Mouse (Mus musculus): ENCODE results near the gene Cnot6l. TPM values are rescaled to one million over a fixed set of nuclear protein-coding genes. Genes with fewer than 3 reads are reported as not detected.

Cnot6l gene
- polyA plus RNA-seq, 1 experiment from 2014 or later = 11.5 TPM

GRCm38 (mm10) chr5:96041507-96042104, 122.4 kb downstream of the Cnot6l start:
- WGBS = 35% methylated on average over 7 of the region's 7 CpGs

DNA sequence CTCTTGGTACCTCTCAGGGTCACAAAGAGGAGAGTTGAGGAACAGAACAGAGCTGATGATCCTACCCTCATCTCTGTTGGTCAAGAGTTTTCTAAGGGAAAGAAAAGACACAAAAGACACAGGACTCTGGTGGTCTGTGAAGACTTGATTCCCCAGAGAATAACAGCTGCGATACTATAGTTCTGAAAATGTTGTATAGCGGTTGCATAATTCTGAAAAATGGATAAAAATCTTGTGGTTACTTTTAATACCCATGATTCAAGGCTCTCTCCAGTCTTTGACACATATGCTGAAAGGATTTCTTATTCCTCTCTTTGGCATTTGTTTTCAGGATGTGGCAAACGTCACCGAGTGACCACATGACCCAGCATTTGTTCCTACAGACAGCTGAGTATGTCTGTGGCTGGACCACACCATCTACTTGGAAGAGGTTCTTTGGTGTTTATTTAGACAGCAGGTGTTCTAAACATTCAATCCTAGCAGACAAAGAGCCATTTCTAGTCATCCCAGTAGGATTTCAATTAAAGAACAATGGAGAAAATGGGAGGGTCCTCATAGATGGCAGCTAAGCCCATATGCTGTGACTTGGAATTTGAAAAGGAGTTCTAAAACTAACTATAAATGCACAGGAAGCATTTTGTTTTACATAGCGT, 124.7 kb downstream of the Cnot6l start:
- no peak overlapping the region for H3K27ac ChIP-seq (replicated peaks)
- WGBS = 73% methylated on average over 5 of the region's 5 CpGs
- H3K9me3 ChIP-seq = no peaks in the 10 kb centered on the region
- H3K4me3 ChIP-seq = no peak overlapping the region
- H3K4me2 ChIP-seq = no peak overlapping the region
- H3K4me1 ChIP-seq = peaks cover 22% of the 10 kb centered on the region
- H3K9ac ChIP-seq = no peak overlapping the region
- H3K36me3 ChIP-seq = no peaks in the 10 kb centered on the region
- no peak for ATAC-seq (ENCODE audit: extremely low read depth, insufficient number of reproducible peaks, low FRiP score, low TSS enrichment)
- H3K27me3 ChIP-seq (replicated peaks) = no peaks in the 10 kb centered on the region

More at GRCm38 (mm10) chr5:96041507-96042104, 122.4 kb downstream of the Cnot6l start:
- Histone ChIP-seq H3K9ac (no peak overlapping the region), H3K9me3 (no peaks in the 10 kb centered on the region), H3K4me2 (no peak overlapping the region), H3K27me3 (replicated peaks) (no peaks in the 10 kb centered on the region), H3K36me3 (no peaks in the 10 kb centered on the region), H3K27ac (replicated peaks) (no peak overlapping the region), H3K4me3 (no peak overlapping the region), H3K4me1 (peaks cover 22% of the 10 kb centered on the region)
- no peak for ATAC-seq (ENCODE audit: extremely low read depth, insufficient number of reproducible peaks, low FRiP score, low TSS enrichment)

DNA sequence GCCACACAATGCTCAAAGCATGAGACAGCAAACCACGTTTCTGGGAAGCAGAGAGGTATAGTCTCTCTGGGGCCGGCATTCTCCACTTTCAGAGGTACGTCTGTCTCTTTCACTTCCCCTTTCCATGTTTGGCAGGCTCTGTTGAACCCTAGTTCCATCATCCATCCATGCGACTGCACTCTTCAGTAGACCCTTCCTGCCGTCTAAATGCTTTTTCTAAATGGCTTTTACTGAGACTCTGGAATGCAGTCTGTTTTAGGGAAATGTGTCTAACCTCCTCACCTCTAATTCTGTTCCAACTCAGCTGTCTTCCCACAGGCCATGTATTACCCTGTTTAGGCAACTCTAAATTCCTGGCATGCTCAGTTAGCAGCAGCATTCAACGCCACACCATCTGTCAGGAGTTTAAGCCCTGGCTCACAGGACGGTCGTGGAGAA, 126.3 kb downstream of the Cnot6l start:
- WGBS = 32% methylated on average over 8 of the region's 8 CpGs
- no peaks in the 10 kb centered on the region for H3K36me3 ChIP-seq
- no peak for ATAC-seq (ENCODE audit: extremely low read depth, insufficient number of reproducible peaks, low FRiP score, low TSS enrichment)

DNA sequence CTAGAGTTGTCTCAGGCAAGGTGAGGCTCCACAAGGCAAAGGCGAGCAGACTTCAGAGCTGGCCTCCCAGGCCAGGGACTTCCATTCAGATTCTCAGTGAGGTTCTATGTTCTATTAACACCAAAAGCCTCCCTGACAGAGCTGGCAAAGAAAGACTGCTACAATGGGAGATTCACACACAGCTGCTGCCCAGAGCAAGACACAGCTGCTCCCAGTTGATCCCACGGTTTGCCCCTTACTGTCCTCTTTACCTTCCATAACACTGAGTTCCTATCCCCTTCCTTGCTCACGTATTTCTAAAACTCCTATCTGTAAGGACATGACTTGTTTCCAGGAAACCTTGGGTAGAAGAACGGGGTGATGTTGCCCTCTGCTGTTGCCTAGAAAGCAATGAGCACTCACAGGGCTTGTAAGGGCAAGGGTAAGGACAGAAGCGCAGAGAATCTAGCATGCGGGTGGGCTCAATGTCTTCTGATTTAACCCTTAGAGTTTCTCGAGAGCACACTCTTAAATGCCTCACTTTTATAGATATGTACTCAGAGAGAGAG, 127.8 kb downstream of the Cnot6l start:
- Histone ChIP-seq H3K9ac (no peak overlapping the region), H3K4me3 (no peak overlapping the region), H3K4me1 (peaks cover 9% of the 10 kb centered on the region; the same call in 1 of the 2 replicates), H3K27me3 (replicated peaks) (no peaks in the 10 kb centered on the region), H3K27ac (replicated peaks) (no peak overlapping the region), H3K9me3 (no peaks in the 10 kb centered on the region), H3K36me3 (no peaks in the 10 kb centered on the region), H3K4me2 (no peak overlapping the region)
- ATAC-seq (ENCODE audit: extremely low read depth, insufficient number of reproducible peaks, low FRiP score, low TSS enrichment) = no peak
- 48% methylated on average over 7 of the region's 7 CpGs for WGBS

More for the DNA sequence above, 126.3 kb downstream of the Cnot6l start:
- no peaks in the 10 kb centered on the region for H3K27me3 ChIP-seq (replicated peaks)
- peaks cover 16% of the 10 kb centered on the region for H3K4me1 ChIP-seq
- H3K9ac ChIP-seq = no peak overlapping the region
- no peak overlapping the region for H3K4me2 ChIP-seq
- H3K9me3 ChIP-seq = no peaks in the 10 kb centered on the region
- H3K27ac ChIP-seq (replicated peaks) = no peak overlapping the region
- no peak overlapping the region for H3K4me3 ChIP-seq

GRCm38 (mm10) chr5:96034101-96034500, 129.9 kb downstream of the Cnot6l start:
- WGBS = 39% methylated on average over 1 of the region's 1 CpGs

GRCm38 (mm10) chr5:96029821-96030220, 134.2 kb downstream of the Cnot6l start:
- H3K4me1 ChIP-seq = no peaks in the 10 kb centered on the region
- H3K27ac ChIP-seq (replicated peaks) = no peak overlapping the region
- no peak overlapping the region for H3K9ac ChIP-seq
- no peaks in the 10 kb centered on the region for H3K36me3 ChIP-seq
- H3K9me3 ChIP-seq = no peaks in the 10 kb centered on the region; the same call in 1 of the 2 replicates
- H3K4me3 ChIP-seq = no peak overlapping the region
- no peaks in the 10 kb centered on the region for H3K27me3 ChIP-seq (replicated peaks)
- 64% methylated on average over 2 of the region's 2 CpGs for WGBS
- ATAC-seq (ENCODE audit: extremely low read depth, insufficient number of reproducible peaks, low FRiP score, low TSS enrichment) = no peak
- H3K4me2 ChIP-seq = no peak overlapping the region

More at GRCm38 (mm10) chr5:96034101-96034500, 129.9 kb downstream of the Cnot6l start:
- Histone ChIP-seq H3K4me2 (no peak overlapping the region), H3K9ac (no peak overlapping the region), H3K27me3 (replicated peaks) (no peaks in the 10 kb centered on the region), H3K4me3 (no peak overlapping the region), H3K27ac (replicated peaks) (no peak overlapping the region), H3K4me1 (peaks cover 9% of the 10 kb centered on the region; the same call in 1 of the 2 replicates), H3K9me3 (no peaks in the 10 kb centered on the region), H3K36me3 (no peaks in the 10 kb centered on the region)
- ATAC-seq (ENCODE audit: extremely low read depth, insufficient number of reproducible peaks, low FRiP score, low TSS enrichment) = no peak

Other genes with a start within 250 kb of the Cnot6l start
- 2.4 and 5.3 TPM in 2 replicates for gene Cxcl13, start 207.2 kb downstream of the Cnot6l start, polyA plus RNA-seq (2015; fragmentation: Nextera tagmentation; extraction: Ambion mirVana)
- 18.7 and 20.4 TPM in 2 replicates for gene Mrpl1, start 45.3 kb upstream of the Cnot6l start, polyA plus RNA-seq (2015; fragmentation: Nextera tagmentation; extraction: Ambion mirVana)
- gene Fras1, start 209.8 kb upstream of the Cnot6l start, polyA plus RNA-seq (2015; fragmentation: Nextera tagmentation; extraction: Ambion mirVana) = 17.8 and 18.3 TPM in 2 replicates

All from heart, embryonic 13.5 days (tissue).